Mouse (Mus musculus): Measurements from ENCODE around the gene Ptpn7. TPM values are rescaled to one million over a fixed set of nuclear protein-coding genes. Genes with fewer than 3 reads are reported as not detected.
"Not testable (repeated sequence)": the region's sequence is repeated elsewhere in the genome, so short reads cannot be mapped to it uniquely, and the experiment has no call there.

Gene Ptpn7
- total and polyA plus RNA-seq, 2 experiments from 2014 or later = 0.10 to 0.11 TPM

- ATAC-seq (peak; percentile 42; the same call in 1 of the 2 replicates), DNase-seq (ENCODE audit: low spot score) (peak; percentile 79)
- Histone ChIP-seq H3K36me3 (ENCODE audit: insufficient read depth, low read length) (no peaks in the 10 kb centered on the region), H3K9me3 (ENCODE audit: low read length) (no peaks in the 10 kb centered on the region), H3K4me3 (ENCODE audit: low read length) (no peak overlapping the region), H3K4me2 (ENCODE audit: low read depth, low read length) (peak overlapping the region; percentile 64; the same call in 1 of the 2 replicates), H3K9ac (replicated peaks; ENCODE audit: low read length) (no peak overlapping the region), H3K4me1 (ENCODE audit: insufficient read depth, low read length) (no peaks in the 10 kb centered on the region), H3K27ac (no peak overlapping the region), H3K27me3 (ENCODE audit: insufficient read depth, low read length) (peaks cover 28% of the 10 kb centered on the region)
- 3% methylated on average over 8 of the region's 8 CpGs for WGBS
- peak; percentile 89 for TF ChIP-seq CTCF (IDR thresholded peaks at IDR 0.05; ENCODE audit: low read depth)
Measured at GRCm38 (mm10) chr1:135105951-135106350, 26.5 kb upstream of the Ptpn7 start.

- Histone ChIP-seq H3K27ac (no peak overlapping the region), H3K27me3 (ENCODE audit: insufficient read depth, low read length) (peaks cover 24% of the 10 kb centered on the region), H3K36me3 (ENCODE audit: insufficient read depth, low read length) (no peaks in the 10 kb centered on the region), H3K4me1 (ENCODE audit: insufficient read depth, low read length) (no peaks in the 10 kb centered on the region), H3K9me3 (ENCODE audit: low read length) (no peaks in the 10 kb centered on the region), H3K9ac (replicated peaks; ENCODE audit: low read length) (no peak overlapping the region), H3K4me3 (ENCODE audit: low read length) (no peak overlapping the region), H3K4me2 (ENCODE audit: low read depth, low read length) (no peak overlapping the region)
- peak; percentile 54 for DNase-seq (ENCODE audit: low spot score)
- 46% methylated on average over 6 of the region's 6 CpGs for WGBS
- TF ChIP-seq CTCF (IDR thresholded peaks at IDR 0.05; ENCODE audit: low read depth) = peak; percentile 77
- ATAC-seq = 0 out of 2 replicates have a peak, but pooled peaks have one; percentile 30
Measured at GRCm38 (mm10) chr1:135108611-135109010, 23.9 kb upstream of the Ptpn7 start.

- Histone ChIP-seq H3K4me2 (ENCODE audit: low read depth, low read length) (no peak overlapping the region), H3K4me3 (ENCODE audit: low read length) (no peak overlapping the region), H3K27ac (no peak overlapping the region), H3K9me3 (ENCODE audit: low read length) (no peaks in the 10 kb centered on the region), H3K36me3 (ENCODE audit: insufficient read depth, low read length) (no peaks in the 10 kb centered on the region), H3K9ac (replicated peaks; ENCODE audit: low read length) (no peak overlapping the region), H3K4me1 (ENCODE audit: insufficient read depth, low read length) (no peaks in the 10 kb centered on the region), H3K27me3 (ENCODE audit: insufficient read depth, low read length) (peaks cover 15% of the 10 kb centered on the region; the same call in 1 of the 2 replicates)
- DNase-seq (ENCODE audit: low spot score) (peak; percentile 79), ATAC-seq (peak; percentile 25; the same call in 1 of the 2 replicates)
- WGBS = 17% methylated on average over 6 of the region's 6 CpGs
- TF ChIP-seq CTCF (IDR thresholded peaks at IDR 0.05; ENCODE audit: low read depth) = peak; percentile 98
Measured at GRCm38 (mm10) chr1:135110075-135110474, 22.4 kb upstream of the Ptpn7 start.

GRCm38 (mm10) chr1:135111271-135111670, 21.2 kb upstream of the Ptpn7 start:
- H3K9me3 ChIP-seq (ENCODE audit: low read length); H3K27me3 ChIP-seq (ENCODE audit: insufficient read depth, low read length); H3K4me1 ChIP-seq (ENCODE audit: insufficient read depth, low read length); ATAC-seq; H3K27ac ChIP-seq; H3K4me3 ChIP-seq (ENCODE audit: low read length); DNase-seq (ENCODE audit: low spot score); H3K36me3 ChIP-seq (ENCODE audit: insufficient read depth, low read length); H3K4me2 ChIP-seq (ENCODE audit: low read depth, low read length); H3K9ac ChIP-seq (replicated peaks; ENCODE audit: low read length): not testable (repeated sequence)
- WGBS = 50% methylated on average over 4 of the region's 5 CpGs

- ATAC-seq (peak; percentile 21; the same call in 1 of the 2 replicates), DNase-seq (ENCODE audit: low spot score) (peak; percentile 69)
- no peaks in the 10 kb centered on the region for H3K9me3 ChIP-seq (ENCODE audit: low read length)
- H3K27me3 ChIP-seq (ENCODE audit: insufficient read depth, low read length) = no peaks in the 10 kb centered on the region
- no peak overlapping the region for H3K27ac ChIP-seq
- TF ChIP-seq CTCF (IDR thresholded peaks at IDR 0.05; ENCODE audit: low read depth) = peak; percentile 93
- WGBS = 6% methylated on average over 8 of the region's 8 CpGs
- H3K9ac ChIP-seq (replicated peaks; ENCODE audit: low read length) = no peak overlapping the region
- H3K4me2 ChIP-seq (ENCODE audit: low read depth, low read length) = no peak overlapping the region
- no peak overlapping the region for H3K4me3 ChIP-seq (ENCODE audit: low read length)
- no peaks in the 10 kb centered on the region for H3K36me3 ChIP-seq (ENCODE audit: insufficient read depth, low read length)
- H3K4me1 ChIP-seq (ENCODE audit: insufficient read depth, low read length) = no peaks in the 10 kb centered on the region
Measured at GRCm38 (mm10) chr1:135112661-135113060, 19.8 kb upstream of the Ptpn7 start.

GRCm38 (mm10) chr1:135124573-135125363, 7.7 kb upstream of the Ptpn7 start:
- Histone ChIP-seq H3K27me3 (ENCODE audit: insufficient read depth, low read length) (no peaks in the 10 kb centered on the region), H3K9ac (replicated peaks; ENCODE audit: low read length) (no peak overlapping the region), H3K4me1 (ENCODE audit: insufficient read depth, low read length) (peaks cover 11% of the 10 kb centered on the region), H3K36me3 (ENCODE audit: insufficient read depth, low read length) (no peaks in the 10 kb centered on the region), H3K4me2 (ENCODE audit: low read depth, low read length) (no peak overlapping the region), H3K9me3 (ENCODE audit: low read length) (no peaks in the 10 kb centered on the region), H3K4me3 (ENCODE audit: low read length) (no peak overlapping the region), H3K27ac (no peak overlapping the region)
- TF ChIP-seq CTCF (IDR thresholded peaks at IDR 0.05; ENCODE audit: low read depth) = no peak
- WGBS = 94% methylated on average over 8 of the region's 8 CpGs
- ATAC-seq (no peak), DNase-seq (ENCODE audit: low spot score) (no peak)

GRCm38 (mm10) chr1:135125990-135126389, 6.5 kb upstream of the Ptpn7 start:
- ATAC-seq (peak; percentile 54; the same call in 1 of the 2 replicates), DNase-seq (ENCODE audit: low spot score) (peak; percentile 82)
- WGBS = 39% methylated on average over 8 of the region's 8 CpGs
- Histone ChIP-seq H3K27ac (no peak overlapping the region), H3K27me3 (ENCODE audit: insufficient read depth, low read length) (no peaks in the 10 kb centered on the region), H3K4me2 (ENCODE audit: low read depth, low read length) (no peak overlapping the region), H3K9ac (replicated peaks; ENCODE audit: low read length) (no peak overlapping the region), H3K4me3 (ENCODE audit: low read length) (no peak overlapping the region), H3K4me1 (ENCODE audit: insufficient read depth, low read length) (peaks cover 11% of the 10 kb centered on the region), H3K9me3 (ENCODE audit: low read length) (no peaks in the 10 kb centered on the region), H3K36me3 (ENCODE audit: insufficient read depth, low read length) (no peaks in the 10 kb centered on the region)
- TF ChIP-seq CTCF (IDR thresholded peaks at IDR 0.05; ENCODE audit: low read depth) = no peak
